Mouse (Mus musculus) heart, embryonic 13.5 days (tissue): ENCODE results near the gene AL731706.2. TPM values are rescaled to one million over a fixed set of nuclear protein-coding genes. Genes with fewer than 3 reads are reported as not detected.
"Not testable (repeated sequence)": the region's sequence is repeated elsewhere in the genome, so short reads cannot be mapped to it uniquely, and the experiment has no call there.

Experiments used
- ATAC-seq: fragments of 200-750 bp; cut with Nextera tagmentation; 2 replicates; pipeline ENCODE4 v1.8.0; 2017; ENCODE audit warnings: moderate TSS enrichment; ENCODE audit not compliant: insufficient number of reproducible peaks, low FRiP score, low TSS enrichment; ENCODE audit errors: extremely low read depth
- H3K27ac ChIP-seq: fragments of 300-500 bp; sonication (generic); replicated peaks from 2 replicates; pipeline ENCODE4 v1.5.1; 2015; ENCODE audit warnings: moderate library complexity, mild to moderate bottlenecking, inconsistent platforms
- H3K27me3 ChIP-seq: fragments of 300-500 bp; sonication (generic); replicated peaks from 2 replicates; pipeline ENCODE4 v1.6.1; 2015; ENCODE audit warnings: mild to moderate bottlenecking, inconsistent platforms
- H3K36me3 ChIP-seq: fragments of 300-500 bp; sonication (generic); 2 replicates; pipeline ENCODE4 v1.6.1; 2015; ENCODE audit warnings: mild to moderate bottlenecking, inconsistent platforms
- H3K4me1 ChIP-seq: fragments of 300-500 bp; sonication (generic); 2 replicates; pipeline ENCODE4 v1.6.1; 2015; ENCODE audit warnings: inconsistent platforms
- H3K4me2 ChIP-seq: fragments of 300-500 bp; sonication (generic); 2 replicates; pipeline ENCODE4 v1.6.1; 2015; ENCODE audit warnings: inconsistent platforms, mild to moderate bottlenecking, moderate library complexity
- H3K4me3 ChIP-seq: fragments of 300-500 bp; sonication (generic); 2 replicates; pipeline ENCODE4 v1.5.1; 2015; ENCODE audit warnings: moderate library complexity, mild to moderate bottlenecking, inconsistent platforms
- H3K9ac ChIP-seq: fragments of 300-500 bp; sonication (generic); 2 replicates; pipeline ENCODE4 v1.6.1; 2015; ENCODE audit warnings: inconsistent platforms, mild to moderate bottlenecking, moderate library complexity
- H3K9me3 ChIP-seq: fragments of 300-500 bp; sonication (generic); 2 replicates; pipeline ENCODE4 v1.6.1; 2016; ENCODE audit warnings: inconsistent platforms
- WGBS: fragments of 180-500 bp; shearing (Covaris S2); methylation state at CpG from one replicate; pipeline ENCODE4 v1.1.7; 2015; ENCODE audit warnings: mixed read lengths; 5-methylcytosine and 5-hydroxymethylcytosine counted together
- polyA plus RNA-seq: library from polyadenylated mRNA; unstranded; fragments of >200 nt; fragmentation: Nextera tagmentation; extraction: Ambion mirVana; gene quantifications from 2 replicates; pipeline ENCODE4 v1.2.1, GENCODE M21; 2015

The AL731706.2 gene
- polyA plus RNA-seq, 1 experiment from 2014 or later, result 39.5 TPM

GRCm38 (mm10) chr2:136891951-136892371 lies 6.5 kb upstream of the AL731706.2 start:
- Histone ChIP-seq H3K4me1 (peaks cover 30% of the 10 kb centered on the region), H3K36me3 (no peaks in the 10 kb centered on the region), H3K4me2 (peak overlapping the region; percentile 68), H3K9ac (peak overlapping the region; percentile 82), H3K9me3 (no peaks in the 10 kb centered on the region), H3K27me3 (no peaks in the 10 kb centered on the region), H3K27ac (peak overlapping the region; percentile 96), H3K4me3 (peak overlapping the region; percentile 88)
- ATAC-seq, result peak; percentile 44; the same call in 1 of the 2 replicates
- WGBS, result under 1% methylated on average over 23 of the region's 23 CpGs

GRCm38 (mm10) chr2:136891068-136891950 lies 5.8 kb upstream of the AL731706.2 start, which contains the start of the genes Slx4ip, AL731706.1 and Mkks:
Gene Slx4ip, plus strand, starts transcription at chr2:136891218.
Gene AL731706.1, minus strand, starts transcription at chr2:136891389.
Gene Mkks, minus strand, starts transcription at chr2:136891389.
- Histone ChIP-seq H3K36me3 (no peaks in the 10 kb centered on the region; the same call in 1 of the 2 replicates), H3K4me2 (peak within 1 kb of the TSS; percentile 68), H3K9me3 (no peaks in the 10 kb centered on the region), H3K27me3 (no peaks in the 10 kb centered on the region), H3K4me1 (peaks cover 30% of the 10 kb centered on the region), H3K27ac (peak within 1 kb of the TSS; percentile 96), H3K4me3 (peak within 1 kb of the TSS; percentile 88), H3K9ac (peak within 1 kb of the TSS; percentile 90)
- peak; percentile 95 for ATAC-seq
- under 1% methylated on average over 49 of the region's 49 CpGs for WGBS

GRCm38 (mm10) chr2:136890716-136891067 lies 5.2 kb upstream of the AL731706.2 start:
- 6% methylated on average over 15 of the region's 15 CpGs for WGBS
- peak; percentile 65 for ATAC-seq

GRCm38 (mm10) chr2:136886846-136887245 lies 1.4 kb upstream of the AL731706.2 start:
- peaks cover 34% of the 10 kb centered on the region for H3K36me3 ChIP-seq
- ATAC-seq, result no peak
- no peaks in the 10 kb centered on the region for H3K9me3 ChIP-seq
- no peak overlapping the region for H3K9ac ChIP-seq
- H3K27ac ChIP-seq, result no peak overlapping the region
- no peaks in the 10 kb centered on the region for H3K27me3 ChIP-seq
- 68% methylated on average over 4 of the region's 4 CpGs for WGBS
- H3K4me3 ChIP-seq, result no peak overlapping the region
- no peak overlapping the region for H3K4me2 ChIP-seq
- H3K4me1 ChIP-seq, result peaks cover 21% of the 10 kb centered on the region

More at GRCm38 (mm10) chr2:136890716-136891067, 5.2 kb upstream of the AL731706.2 start:
- not testable (repeated sequence) for H3K9me3 ChIP-seq, H3K27me3 ChIP-seq, H3K36me3 ChIP-seq
- Histone ChIP-seq H3K27ac (peak overlapping the region; percentile 96), H3K4me2 (peak overlapping the region; percentile 68), H3K4me1 (peaks cover 30% of the 10 kb centered on the region), H3K9ac (peak overlapping the region; percentile 90), H3K4me3 (peak overlapping the region; percentile 88)

- no peak overlapping the region for H3K4me3 ChIP-seq
- H3K9ac ChIP-seq, result no peak overlapping the region
- H3K27ac ChIP-seq, result no peak overlapping the region
- 54% methylated on average over 5 of the region's 5 CpGs for WGBS
- H3K4me1 ChIP-seq, result 0 out of 2 replicates have a peak, but pooled peaks cover 2% of the 10 kb centered on the region
- no peak for ATAC-seq
- H3K4me2 ChIP-seq, result no peak overlapping the region
- H3K36me3 ChIP-seq, result no peaks in the 10 kb centered on the region
- no peaks in the 10 kb centered on the region for H3K27me3 ChIP-seq
- H3K9me3 ChIP-seq, result no peaks in the 10 kb centered on the region
These were observed 30.7 kb downstream of the AL731706.2 start for GRCm38 (mm10) chr2:136854543-136855388.

GRCm38 (mm10) chr2:136850366-136850765 lies 35.1 kb downstream of the AL731706.2 start:
- 51% methylated on average over 3 of the region's 3 CpGs for WGBS
- H3K4me1 ChIP-seq, result 0 out of 2 replicates have a peak, but pooled peaks cover 2% of the 10 kb centered on the region
- no peak for ATAC-seq

GRCm38 (mm10) chr2:136837994-136838393 lies 47.5 kb downstream of the AL731706.2 start:
- peaks cover 25% of the 10 kb centered on the region for H3K4me1 ChIP-seq
- no peaks in the 10 kb centered on the region for H3K27me3 ChIP-seq
- no peaks in the 10 kb centered on the region for H3K36me3 ChIP-seq
- no peak overlapping the region for H3K9ac ChIP-seq
- WGBS, result 21% methylated on average over 1 of the region's 1 CpGs
- H3K9me3 ChIP-seq, result no peaks in the 10 kb centered on the region
- no peak overlapping the region for H3K4me2 ChIP-seq
- ATAC-seq, result no peak
- H3K27ac ChIP-seq, result no peak overlapping the region; the same call in 1 of the 2 replicates
- H3K4me3 ChIP-seq, result no peak overlapping the region

More at GRCm38 (mm10) chr2:136850366-136850765, 35.1 kb downstream of the AL731706.2 start:
- no peak overlapping the region for H3K4me3 ChIP-seq
- 0 out of 2 replicates have a peak, but pooled peaks cover 1% of the 10 kb centered on the region for H3K9me3 ChIP-seq
- no peaks in the 10 kb centered on the region for H3K36me3 ChIP-seq
- no peak overlapping the region for H3K4me2 ChIP-seq
- no peak overlapping the region for H3K27ac ChIP-seq
- no peaks in the 10 kb centered on the region for H3K27me3 ChIP-seq
- H3K9ac ChIP-seq, result no peak overlapping the region

GRCm38 (mm10) chr2:136835882-136836281 lies 49.6 kb downstream of the AL731706.2 start:
- WGBS, result 57% methylated on average over 3 of the region's 3 CpGs
- Histone ChIP-seq H3K4me2 (no peak overlapping the region), H3K27me3 (no peaks in the 10 kb centered on the region), H3K9me3 (no peaks in the 10 kb centered on the region), H3K4me1 (peaks cover 29% of the 10 kb centered on the region), H3K4me3 (no peak overlapping the region), H3K36me3 (no peaks in the 10 kb centered on the region), H3K9ac (no peak overlapping the region), H3K27ac (no peak overlapping the region)
- no peak for ATAC-seq

Other genes starting within 250 kb of the AL731706.2 start
- 0.52 and 0.82 TPM in 2 replicates for gene Snap25, start 172.2 kb downstream of the AL731706.2 start, polyA plus RNA-seq
- 4.2 and 4.5 TPM in 2 replicates for gene Slx4ip, start 5.5 kb upstream of the AL731706.2 start, polyA plus RNA-seq
- 34.1 and 43.3 TPM in 2 replicates for gene AL731706.1, start 5.7 kb upstream of the AL731706.2 start, polyA plus RNA-seq
- gene Mkks, start 5.7 kb upstream of the AL731706.2 start, polyA plus RNA-seq, result 17.9 and 19.5 TPM in 2 replicates
- 12.0 and 12.6 TPM in 2 replicates for gene Jag1, start 231.0 kb upstream of the AL731706.2 start, polyA plus RNA-seq